Mouse (Mus musculus) thymus, adult 2 months (tissue): ENCODE results near the gene Gm42715.
A peak's percentile ranks its signal among the peaks of the same experiment; 100 is the strongest.

Source experiments
- CTCF ChIP-seq: fragments of 200-500 bp; IDR thresholded peaks from 2 replicates; pipeline ENCODE4 v1.5.1; 2012; ENCODE audit warnings: mild to moderate bottlenecking, control low read depth, low read length, moderate library complexity, borderline replicate concordance; ENCODE audit not compliant: control insufficient read depth, poor library complexity, insufficient read depth; ENCODE audit errors: extremely low read depth
- POLR2A ChIP-seq: fragments of 200-500 bp; IDR thresholded peaks from 2 replicates; pipeline ENCODE4 v1.6.1; 2012; ENCODE audit warnings: mild to moderate bottlenecking, low read length, control low read depth, moderate library complexity; ENCODE audit not compliant: control insufficient read depth, poor library complexity, insufficient read depth; ENCODE audit errors: extremely low read depth

DNA sequence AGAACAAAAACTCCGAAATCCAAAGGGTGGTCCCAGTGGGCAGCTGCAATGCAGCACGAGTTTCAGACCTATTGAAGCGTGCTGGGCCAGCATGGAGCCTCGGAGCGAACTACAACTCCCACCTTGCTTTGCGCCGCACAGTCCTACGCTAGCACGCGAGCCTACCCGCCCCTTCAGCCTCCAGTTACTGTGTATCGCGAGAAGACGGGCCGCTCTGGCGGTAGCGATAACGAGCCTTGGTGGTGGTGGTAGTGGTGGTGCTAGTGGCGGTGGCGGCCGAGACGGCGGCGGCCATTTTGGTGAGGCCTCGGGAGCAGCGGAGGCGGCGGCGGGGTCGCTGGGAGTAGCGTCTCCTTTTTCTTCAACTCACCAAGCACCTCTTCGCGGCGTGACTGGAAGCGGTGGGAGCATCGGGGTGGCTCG lies 7.6 kb upstream of the Gm42715 start, which contains the start of gene Srcap:
- TF ChIP-seq POLR2A = peak; percentile 92
- TF ChIP-seq CTCF = peak; percentile 47; the same call in 1 of the 2 replicates
